Comparison of ENCODE assay signal across 9 mouse cellular contexts in genomic region chr2:31298814-31299213, GRCm38 (mm10). TPM values are rescaled to one million over a fixed set of nuclear protein-coding genes. Genes with fewer than 3 reads are reported as not detected.
DNase-seq lines count a peak whose midpoint lies in the region; ATAC-seq and TF ChIP-seq lines count a peak whose summit lies in the region.
"Had no signal": no experiment of that assay in that cellular context is flagged by ENCODE, and none has a peak within 500 bp of the region (broad histone marks: within the 10 kb centered on the region; RNA-seq: fewer than 3 reads in every experiment).

No protein-coding gene starts in this region.

- no peak overlapping the region for H3K9ac ChIP-seq in liver, embryonic 12.5 days
- H3K9ac ChIP-seq in liver, postnatal 0 days (replicated peaks), result no peak overlapping the region
- H3K9ac ChIP-seq in intestine, embryonic 16.5 days (ENCODE audit: low read depth, low read length), result no peak overlapping the region
- H3K9ac ChIP-seq in stomach, embryonic 14.5 days (replicated peaks; ENCODE audit: low read depth, low read length), result no peak overlapping the region

- H3K4me1 ChIP-seq in liver, embryonic 12.5 days, result peaks cover 12% of the 10 kb centered on the region
- peaks cover 5% of the 10 kb centered on the region; the same call in 1 of the 2 replicates for H3K4me1 ChIP-seq in liver, postnatal 0 days (ENCODE audit: insufficient read depth)
- H3K4me1 ChIP-seq in intestine, embryonic 16.5 days (ENCODE audit: control insufficient read depth, insufficient read depth, low read length), result peaks cover 7% of the 10 kb centered on the region
- H3K4me1 ChIP-seq in stomach, embryonic 14.5 days (ENCODE audit: control insufficient read depth, insufficient read depth, low read length), result peaks cover 6% of the 10 kb centered on the region; the same call in 1 of the 2 replicates

- WGBS in liver, embryonic 12.5 days (ENCODE audit: insufficient replicate concordance), result 36% methylated on average over 4 of the region's 4 CpGs
- WGBS in liver, postnatal 0 days (ENCODE audit: insufficient replicate concordance), result 29% methylated on average over 4 of the region's 4 CpGs
- 30% methylated on average over 4 of the region's 4 CpGs for WGBS in intestine, embryonic 16.5 days
- WGBS in stomach, embryonic 14.5 days, result 41% methylated on average over 4 of the region's 4 CpGs

- DNase-seq in cerebellum, adult 11-12 months, result peak; percentile 8
- DNase-seq in cerebellum, adult 18-20 months, result no peak
- DNase-seq in liver, postnatal 0 days, result no peak
- DNase-seq in gastrocnemius, postnatal 10 days, result no peak
- DNase-seq in spleen, postnatal 10 days (ENCODE audit: low spot score in 2 of 2), result no peak
- DNase-seq: heart, postnatal 36 days had no signal

- H3K4me3 ChIP-seq in liver, embryonic 12.5 days, result no peak overlapping the region
- H3K4me3 ChIP-seq in liver, postnatal 0 days (ENCODE audit: low read depth, low read length), result no peak overlapping the region
- H3K4me3 ChIP-seq in intestine, embryonic 16.5 days (ENCODE audit: low read length), result no peak overlapping the region
- peak overlapping the region; percentile 39; the same call in 1 of the 2 replicates for H3K4me3 ChIP-seq in stomach, embryonic 14.5 days (ENCODE audit: low read depth, low read length)

- TF ChIP-seq EP300 in liver, postnatal 0 days (IDR thresholded peaks at IDR 0.05; ENCODE audit: low read depth), result no peak

- H3K4me2 ChIP-seq in liver, embryonic 12.5 days, result peak overlapping the region; percentile 65
- no peak overlapping the region for H3K4me2 ChIP-seq in liver, postnatal 0 days (ENCODE audit: low read depth, low read length)
- H3K4me2 ChIP-seq in intestine, embryonic 16.5 days (ENCODE audit: low read depth, low read length), result peak overlapping the region; percentile 62; the same call in 1 of the 2 replicates
- H3K4me2 ChIP-seq in stomach, embryonic 14.5 days (replicated peaks; ENCODE audit: low read depth, low read length), result peak overlapping the region; percentile 54

- H3K27me3 ChIP-seq in liver, embryonic 12.5 days (replicated peaks), result 0 out of 2 replicates have a peak, but pooled peaks cover 3% of the 10 kb centered on the region
- H3K27me3 ChIP-seq in liver, postnatal 0 days (ENCODE audit: insufficient read depth, low read length), result no peaks in the 10 kb centered on the region
- H3K27me3 ChIP-seq in intestine, embryonic 16.5 days (replicated peaks; ENCODE audit: control insufficient read depth, insufficient read depth, low read length), result no peaks in the 10 kb centered on the region
- H3K27me3 ChIP-seq in stomach, embryonic 14.5 days (ENCODE audit: control insufficient read depth, insufficient read depth, low read length), result no peaks in the 10 kb centered on the region

- H3K27ac ChIP-seq in liver, embryonic 12.5 days, result no peak overlapping the region
- no peak overlapping the region for H3K27ac ChIP-seq in liver, postnatal 0 days (ENCODE audit: low read depth)
- no peak overlapping the region for H3K27ac ChIP-seq in intestine, embryonic 16.5 days (ENCODE audit: low read length)
- H3K27ac ChIP-seq in stomach, embryonic 14.5 days (ENCODE audit: low read length), result no peak overlapping the region; the same call in 1 of the 2 replicates

- H3K36me3 ChIP-seq in liver, embryonic 12.5 days, result no peaks in the 10 kb centered on the region
- no peaks in the 10 kb centered on the region for H3K36me3 ChIP-seq in liver, postnatal 0 days (replicated peaks; ENCODE audit: insufficient read depth, low read length)
- no peaks in the 10 kb centered on the region for H3K36me3 ChIP-seq in intestine, embryonic 16.5 days (ENCODE audit: control insufficient read depth, insufficient read depth, low read length)
- no peaks in the 10 kb centered on the region for H3K36me3 ChIP-seq in stomach, embryonic 14.5 days (ENCODE audit: control insufficient read depth, insufficient read depth, low read length)

- TF ChIP-seq CTCF in liver, postnatal 0 days (IDR thresholded peaks at IDR 0.05; ENCODE audit: low read depth), result no peak

- no peak for ATAC-seq in liver, embryonic 12.5 days
- ATAC-seq in liver, postnatal 0 days, result no peak
- no peak for ATAC-seq in intestine, embryonic 16.5 days
- no peak for ATAC-seq in stomach, embryonic 14.5 days (ENCODE audit: insufficient number of reproducible peaks, insufficient read depth, low FRiP score, low read depth)

- H3K9me3 ChIP-seq in liver, embryonic 12.5 days (replicated peaks), result no peaks in the 10 kb centered on the region
- H3K9me3 ChIP-seq in liver, postnatal 0 days (ENCODE audit: low read length), result no peaks in the 10 kb centered on the region
- H3K9me3 ChIP-seq in intestine, embryonic 16.5 days (ENCODE audit: control insufficient read depth, low read length), result no peaks in the 10 kb centered on the region
- no peaks in the 10 kb centered on the region for H3K9me3 ChIP-seq in stomach, embryonic 14.5 days (ENCODE audit: control insufficient read depth, low read depth, low read length)

RNA-seq across cellular contexts. Expression of gene Hmcn2, which starts 15.4 kb away (rescaled TPM):
- 0.35 and 0.36 TPM in 2 replicates for polyA plus RNA-seq in liver, embryonic 12.5 days (2016; fragmentation: Nextera tagmentation; extraction: Ambion mirVana)
- 0.20 and 0.24 TPM in 2 replicates for polyA plus RNA-seq in liver, postnatal 0 days (2015; fragmentation: Nextera tagmentation; extraction: Ambion mirVana)
- 4.1 and 4.7 TPM in 2 replicates for polyA plus RNA-seq in intestine, embryonic 16.5 days (2015; fragmentation: Nextera tagmentation; extraction: Ambion mirVana)
- polyA plus RNA-seq in stomach, embryonic 14.5 days (2014; fragmentation: Nextera tagmentation; extraction: Ambion mirVana), result 4.1 and 4.6 TPM in 2 replicates
- total RNA-seq in gastrocnemius, postnatal 10 days (2021), result 10 to 100 TPM; 38.8 to 50.5 TPM

RNA-seq across cellular contexts. Expression of gene Ncs1, which starts 53.2 kb away (rescaled TPM):
- 4.3 and 4.5 TPM in 2 replicates for polyA plus RNA-seq in liver, embryonic 12.5 days (2016; fragmentation: Nextera tagmentation; extraction: Ambion mirVana)
- 0.46 and 0.62 TPM in 2 replicates for polyA plus RNA-seq in liver, postnatal 0 days (2015; fragmentation: Nextera tagmentation; extraction: Ambion mirVana)
- polyA plus RNA-seq in intestine, embryonic 16.5 days (2015; fragmentation: Nextera tagmentation; extraction: Ambion mirVana), result 18.3 and 18.7 TPM in 2 replicates
- polyA plus RNA-seq in stomach, embryonic 14.5 days (2014; fragmentation: Nextera tagmentation; extraction: Ambion mirVana), result 34.7 and 36.0 TPM in 2 replicates
- 10 to 100 TPM; 17.6 to 18.6 TPM for total RNA-seq in gastrocnemius, postnatal 10 days (2021)
